Mouse (Mus musculus) layer of hippocampus, adult 9-10 months (tissue): ENCODE measurements around the gene Scrn2.

Experiments used
- DNase-seq: peaks from one replicate; pipeline ENCODE4 v3.0.0; 2022; ENCODE audit warnings: low spot score

Scrn2 gene

GRCm38 (mm10) chr11:97017696-97018582 is 11.8 kb upstream of the Scrn2 start:
- DNase-seq: no peak

- no peak for DNase-seq
Measured at GRCm38 (mm10) chr11:97018583-97019344, 11.0 kb upstream of the Scrn2 start.

GRCm38 (mm10) chr11:97019345-97019708 is 10.4 kb upstream of the Scrn2 start:
- DNase-seq: no peak

- no peak for DNase-seq
Measured at GRCm38 (mm10) chr11:97021121-97021765, 8.5 kb upstream of the Scrn2 start.

GRCm38 (mm10) chr11:97021873-97022484 is 7.8 kb upstream of the Scrn2 start:
- DNase-seq: no peak

- DNase-seq: no peak
Measured at GRCm38 (mm10) chr11:97024977-97025376, 4.8 kb upstream of the Scrn2 start.

- DNase-seq: peak; percentile 46
Measured at GRCm38 (mm10) chr11:97025721-97026344, 3.9 kb upstream of the Scrn2 start.

GRCm38 (mm10) chr11:97030426-97030825 is 688 bp downstream of the Scrn2 start:
- DNase-seq: no peak

- no peak for DNase-seq
Measured at GRCm38 (mm10) chr11:97031977-97032376, 2.2 kb downstream of the Scrn2 start.

GRCm38 (mm10) chr11:97032499-97032898 is 2.8 kb downstream of the Scrn2 start:
- DNase-seq: no peak

- DNase-seq: no peak
Measured at GRCm38 (mm10) chr11:97033781-97034180, 4.0 kb downstream of the Scrn2 start.

GRCm38 (mm10) chr11:97036141-97036540 is 6.4 kb downstream of the Scrn2 start:
- no peak for DNase-seq

- no peak for DNase-seq
Measured at GRCm38 (mm10) chr11:97038881-97039280, 9.1 kb downstream of the Scrn2 start.

GRCm38 (mm10) chr11:97040301-97041021 is 10.7 kb downstream of the Scrn2 start:
- no peak for DNase-seq

- DNase-seq: peak; percentile 68
Measured at GRCm38 (mm10) chr11:97041022-97041899, 11.5 kb downstream of the Scrn2 start, which contains the start of the genes Lrrc46 and Mrpl10. Lrrc46 (minus strand) TSS chr11:97041407. Mrpl10 (plus strand) TSS chr11:97041560.

GRCm38 (mm10) chr11:97044902-97045301 is 15.2 kb downstream of the Scrn2 start:
- DNase-seq: no peak

GRCm38 (mm10) chr11:97045861-97046260 is 16.1 kb downstream of the Scrn2 start:
- no peak for DNase-seq

- DNase-seq: no peak
Measured at GRCm38 (mm10) chr11:97048090-97048650, 18.4 kb downstream of the Scrn2 start.

GRCm38 (mm10) chr11:97049492-97050085 is 19.9 kb downstream of the Scrn2 start:
- DNase-seq: no peak
